Mouse (Mus musculus) neural tube, embryonic 12.5 days (tissue): Measurements from ENCODE around the gene Tbc1d4. TPM values are rescaled to one million over a fixed set of nuclear protein-coding genes. Genes with fewer than 3 reads are reported as not detected.
A peak's percentile ranks its signal among the peaks of the same experiment; 100 is the strongest.

Source experiments
- ATAC-seq: fragments of 200-750 bp; cut with Nextera tagmentation; 2 replicates; pipeline ENCODE4 v1.8.0; 2017; ENCODE audit warnings: low read depth, mild to moderate bottlenecking, moderate TSS enrichment, moderate library complexity; ENCODE audit not compliant: low FRiP score
- H3K27ac ChIP-seq: fragments of 300-500 bp; sonication (generic); 2 replicates; pipeline ENCODE4 v1.5.1; 2016
- H3K27me3 ChIP-seq: fragments of 300-500 bp; sonication (generic); replicated peaks from 2 replicates; pipeline ENCODE4 v1.6.1; 2016; ENCODE audit warnings: mild to moderate bottlenecking
- H3K36me3 ChIP-seq: fragments of 300-500 bp; sonication (generic); 2 replicates; pipeline ENCODE4 v1.6.1; 2016; ENCODE audit warnings: mild to moderate bottlenecking
- H3K4me1 ChIP-seq: fragments of 300-500 bp; sonication (generic); 2 replicates; pipeline ENCODE4 v1.6.1; 2016
- H3K4me2 ChIP-seq: fragments of 300-500 bp; sonication (generic); replicated peaks from 2 replicates; pipeline ENCODE4 v1.6.1; 2016; ENCODE audit warnings: mild to moderate bottlenecking
- H3K4me3 ChIP-seq: fragments of 300-500 bp; sonication (generic); 2 replicates; pipeline ENCODE4 v1.5.1; 2016
- H3K9ac ChIP-seq: fragments of 300-500 bp; sonication (generic); 2 replicates; pipeline ENCODE4 v1.6.1; 2016; ENCODE audit warnings: mild to moderate bottlenecking
- H3K9me3 ChIP-seq: fragments of 300-500 bp; sonication (generic); 2 replicates; pipeline ENCODE4 v1.6.1; 2016; ENCODE audit warnings: mild to moderate bottlenecking
- WGBS: fragments of 180-500 bp; shearing (Covaris S2); methylation state at CpG from one replicate; pipeline ENCODE4 v1.1.7; 2016; 5-methylcytosine and 5-hydroxymethylcytosine counted together
- polyA plus RNA-seq: library from polyadenylated mRNA; unstranded; fragments of >200 nt; fragmentation: Nextera tagmentation; extraction: Ambion mirVana; gene quantifications from 2 replicates; pipeline ENCODE4 v1.2.1, GENCODE M21; 2016

Gene Tbc1d4
- polyA plus RNA-seq, 1 experiment from 2014 or later, result 5.8 TPM

GRCm38 (mm10) chr14:101428805-101429516, 180.0 kb downstream of the Tbc1d4 start:
- 0 out of 2 replicates have a peak, but pooled peaks have one; percentile 41 for ATAC-seq

GRCm38 (mm10) chr14:101417679-101418078, 191.3 kb downstream of the Tbc1d4 start:
- ATAC-seq, result no peak
- H3K27ac ChIP-seq, result no peak overlapping the region
- 65% methylated on average over 2 of the region's 2 CpGs for WGBS
- H3K36me3 ChIP-seq, result no peaks in the 10 kb centered on the region
- no peak overlapping the region for H3K9ac ChIP-seq
- no peaks in the 10 kb centered on the region for H3K4me1 ChIP-seq
- H3K27me3 ChIP-seq, result no peaks in the 10 kb centered on the region
- H3K4me2 ChIP-seq, result no peak overlapping the region
- H3K4me3 ChIP-seq, result no peak overlapping the region
- 0 out of 2 replicates have a peak, but pooled peaks cover 2% of the 10 kb centered on the region for H3K9me3 ChIP-seq

More at GRCm38 (mm10) chr14:101428805-101429516, 180.0 kb downstream of the Tbc1d4 start:
- H3K4me3 ChIP-seq, result no peak overlapping the region
- no peaks in the 10 kb centered on the region for H3K27me3 ChIP-seq
- no peak overlapping the region for H3K4me2 ChIP-seq
- H3K9ac ChIP-seq, result no peak overlapping the region
- H3K27ac ChIP-seq, result no peak overlapping the region
- no peaks in the 10 kb centered on the region for H3K9me3 ChIP-seq
- H3K36me3 ChIP-seq, result no peaks in the 10 kb centered on the region
- no peaks in the 10 kb centered on the region for H3K4me1 ChIP-seq
- 57% methylated on average over 3 of the region's 3 CpGs for WGBS

Other genes starting within 250 kb of the Tbc1d4 start
- 100 and 103 TPM in 2 replicates for gene Commd6, start 31.5 kb upstream of the Tbc1d4 start, polyA plus RNA-seq
- gene Uchl3, start 44.8 kb upstream of the Tbc1d4 start, polyA plus RNA-seq, result 172 and 182 TPM in 2 replicates
- 0.52 TPM in 1 of 2 replicates, not detected in the other for gene Gm9922, start 120.6 kb upstream of the Tbc1d4 start, polyA plus RNA-seq
- gene Lmo7, start 120.8 kb upstream of the Tbc1d4 start, polyA plus RNA-seq, result 2.5 and 3.3 TPM in 2 replicates